Mouse (Mus musculus) forebrain, embryonic 14.5 days (tissue): Measurements from ENCODE around the gene Cdk1. TPM values are rescaled to one million over a fixed set of nuclear protein-coding genes. Genes with fewer than 3 reads are reported as not detected.

ENCODE experiments used
- ATAC-seq: fragments of 200-750 bp; cut with Nextera tagmentation; 2 replicates; pipeline ENCODE4 v1.8.0; 2017; ENCODE audit warnings: mild to moderate bottlenecking, moderate library complexity
- DNase-seq: peaks from one replicate; pipeline ENCODE4 v3.0.0-alpha.2; 2015; ENCODE audit warnings: low spot score
- H3K27ac ChIP-seq: fragments of 300-500 bp; sonication (generic); 2 replicates; pipeline ENCODE4 v1.5.1; 2014; ENCODE audit warnings: low read depth, mild to moderate bottlenecking, control low read depth, low read length, moderate library complexity
- H3K27me3 ChIP-seq: fragments of 300-500 bp; sonication (generic); replicated peaks from 2 replicates; pipeline ENCODE4 v1.6.1; 2014; ENCODE audit warnings: low read length, control low read depth, mixed read lengths; ENCODE audit not compliant: control insufficient read depth, insufficient read depth
- H3K36me3 ChIP-seq: fragments of 300-500 bp; sonication (generic); 2 replicates; pipeline ENCODE4 v1.6.1; 2014; ENCODE audit warnings: low read length, control low read depth; ENCODE audit not compliant: control insufficient read depth, insufficient read depth
- H3K4me1 ChIP-seq: fragments of 300-500 bp; sonication (generic); 2 replicates; pipeline ENCODE4 v1.6.1; 2014; ENCODE audit warnings: antibody characterized with exemption, low read length, control low read depth; ENCODE audit not compliant: control insufficient read depth, insufficient read depth
- H3K4me2 ChIP-seq: fragments of 300-500 bp; sonication (generic); 2 replicates; pipeline ENCODE4 v1.6.1; 2014; ENCODE audit warnings: mild to moderate bottlenecking, control low read depth, low read length
- H3K4me3 ChIP-seq: fragments of 300-500 bp; sonication (generic); 2 replicates; pipeline ENCODE4 v1.5.1; 2014; ENCODE audit warnings: low read depth, low read length, control low read depth
- H3K9ac ChIP-seq: fragments of 300-500 bp; sonication (generic); 2 replicates; pipeline ENCODE4 v1.6.1; 2014; ENCODE audit warnings: mild to moderate bottlenecking, low read length, control low read depth, moderate library complexity
- H3K9me3 ChIP-seq: fragments of 300-500 bp; sonication (generic); replicated peaks from 2 replicates; pipeline ENCODE4 v1.6.1; 2016; ENCODE audit warnings: low read length, control low read depth, mixed read lengths; ENCODE audit not compliant: control insufficient read depth
- WGBS: fragments of 180-500 bp; shearing (Covaris S2); extraction: QIAGEN DNeasy Blood & Tissue Kit; methylation state at CpG from one replicate; pipeline ENCODE4 v1.1.7; 2014; 5-methylcytosine and 5-hydroxymethylcytosine counted together
- polyA plus RNA-seq: library from polyadenylated mRNA; unstranded; fragments of >200 nt; fragmentation: Nextera tagmentation; extraction: Ambion mirVana; gene quantifications from 2 replicates; pipeline ENCODE4 v1.2.1, GENCODE M21; 2014

Cdk1 gene
- polyA plus RNA-seq, 1 experiment from 2014 or later, result 304 TPM

DNA sequence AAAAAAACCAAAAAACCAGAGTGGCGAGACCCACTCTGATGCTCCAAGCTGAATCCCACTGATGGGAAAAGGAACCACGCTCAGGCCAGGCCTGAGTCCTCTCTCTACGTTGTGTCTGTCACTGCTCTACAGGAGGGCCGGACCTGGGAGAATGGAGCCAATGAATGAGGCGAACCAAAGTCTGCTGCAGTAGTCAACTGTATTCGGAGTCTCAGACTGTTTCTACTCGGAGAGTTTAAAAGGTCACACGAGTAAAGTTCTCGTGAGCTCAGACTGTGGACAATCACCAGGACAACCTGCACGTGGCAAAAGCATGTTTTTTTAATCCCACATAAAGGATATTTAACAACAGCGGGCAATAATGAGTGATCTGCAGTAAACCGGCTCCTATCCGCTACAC, 28.8 kb downstream of the Cdk1 start:
- ATAC-seq (no peak), DNase-seq (no peak)
- H3K27ac ChIP-seq, result no peak overlapping the region
- H3K4me2 ChIP-seq, result no peak overlapping the region
- H3K27me3 ChIP-seq, result no peaks in the 10 kb centered on the region
- H3K4me1 ChIP-seq, result no peaks in the 10 kb centered on the region
- no peaks in the 10 kb centered on the region for H3K36me3 ChIP-seq
- WGBS, result 85% methylated on average over 13 of the region's 13 CpGs
- H3K4me3 ChIP-seq, result no peak overlapping the region
- no peaks in the 10 kb centered on the region for H3K9me3 ChIP-seq
- H3K9ac ChIP-seq, result no peak overlapping the region

DNA sequence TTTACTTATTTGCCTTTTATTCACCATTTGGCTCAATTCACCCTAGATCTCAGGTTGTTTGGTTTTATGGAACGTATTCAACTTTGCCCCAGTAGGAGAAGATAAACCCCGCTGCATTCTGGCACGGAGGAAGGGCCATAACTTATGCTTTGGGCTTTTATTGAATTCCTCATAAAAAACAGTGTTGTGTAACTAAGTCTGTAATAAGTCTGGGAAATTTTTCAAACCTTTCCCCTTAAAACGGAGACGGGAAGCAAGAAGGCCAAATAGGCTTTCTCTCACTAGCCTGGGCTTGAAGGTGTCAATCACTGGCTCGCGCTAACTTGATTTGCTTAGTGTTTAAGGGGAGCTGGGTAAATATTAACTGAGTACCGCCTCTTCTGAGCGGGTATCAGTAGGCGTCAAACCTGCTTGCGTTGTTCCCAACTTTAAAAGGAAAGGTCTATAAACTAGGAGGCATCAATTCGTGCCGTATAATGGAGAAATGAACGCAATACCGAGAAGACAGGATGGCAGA, 31.2 kb downstream of the Cdk1 start:
- H3K36me3 ChIP-seq, result no peaks in the 10 kb centered on the region
- no peaks in the 10 kb centered on the region for H3K4me1 ChIP-seq
- WGBS, result 58% methylated on average over 15 of the region's 15 CpGs
- DNase-seq (no peak), ATAC-seq (peak; percentile 15; the same call in 1 of the 2 replicates)
- H3K4me2 ChIP-seq, result no peak overlapping the region; the same call in 1 of the 2 replicates
- no peaks in the 10 kb centered on the region for H3K9me3 ChIP-seq
- H3K4me3 ChIP-seq, result no peak overlapping the region
- H3K27me3 ChIP-seq, result no peaks in the 10 kb centered on the region
- H3K27ac ChIP-seq, result no peak overlapping the region
- no peak overlapping the region for H3K9ac ChIP-seq

DNA sequence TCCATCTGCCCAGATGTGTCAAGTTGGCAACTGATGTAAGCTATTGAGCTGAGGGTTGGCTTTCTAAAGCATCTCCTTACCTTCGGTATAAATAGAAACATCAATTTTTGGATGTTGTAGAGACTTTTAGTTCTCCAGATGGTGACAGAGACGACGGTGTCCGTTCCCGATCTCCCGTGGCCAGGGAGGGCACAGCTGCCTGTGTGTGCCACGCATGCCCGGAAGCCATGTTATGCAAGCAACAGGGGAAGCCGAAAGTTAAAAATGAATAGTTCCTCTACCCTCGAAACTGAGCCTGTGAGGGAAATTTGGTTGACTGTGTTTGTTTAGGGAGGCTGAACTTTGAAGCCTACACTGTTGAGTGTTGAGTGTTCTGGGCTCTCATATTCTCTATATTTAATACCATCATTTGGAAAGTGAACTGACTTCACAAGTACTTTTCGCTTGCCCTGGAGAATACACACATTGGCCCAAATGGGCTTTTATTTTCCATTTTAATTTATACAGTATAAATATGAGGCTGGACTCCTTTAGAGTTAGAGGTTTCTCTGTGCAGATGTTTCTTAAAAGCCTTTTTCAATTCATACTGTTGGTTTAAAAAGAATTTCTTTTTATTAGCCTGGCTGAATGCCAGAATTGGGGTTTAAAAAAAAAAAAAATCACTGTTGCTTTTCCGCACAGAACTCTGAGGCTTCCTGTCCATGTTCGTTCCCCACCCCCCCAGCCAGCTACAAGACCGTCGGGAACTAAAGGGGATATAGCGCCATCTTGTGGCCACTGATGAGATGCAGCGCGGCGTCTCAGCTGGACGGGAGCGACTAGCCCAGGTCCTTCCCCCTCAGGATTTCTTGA, 31.8 kb downstream of the Cdk1 start:
- Histone ChIP-seq H3K36me3 (no peaks in the 10 kb centered on the region), H3K4me3 (no peak overlapping the region), H3K4me1 (no peaks in the 10 kb centered on the region), H3K4me2 (no peak overlapping the region; the same call in 1 of the 2 replicates), H3K9me3 (no peaks in the 10 kb centered on the region), H3K27me3 (no peaks in the 10 kb centered on the region), H3K9ac (no peak overlapping the region), H3K27ac (no peak overlapping the region)
- DNase-seq (peak; percentile 90), ATAC-seq (peak; percentile 83)
- WGBS, result 47% methylated on average over 21 of the region's 21 CpGs

DNA sequence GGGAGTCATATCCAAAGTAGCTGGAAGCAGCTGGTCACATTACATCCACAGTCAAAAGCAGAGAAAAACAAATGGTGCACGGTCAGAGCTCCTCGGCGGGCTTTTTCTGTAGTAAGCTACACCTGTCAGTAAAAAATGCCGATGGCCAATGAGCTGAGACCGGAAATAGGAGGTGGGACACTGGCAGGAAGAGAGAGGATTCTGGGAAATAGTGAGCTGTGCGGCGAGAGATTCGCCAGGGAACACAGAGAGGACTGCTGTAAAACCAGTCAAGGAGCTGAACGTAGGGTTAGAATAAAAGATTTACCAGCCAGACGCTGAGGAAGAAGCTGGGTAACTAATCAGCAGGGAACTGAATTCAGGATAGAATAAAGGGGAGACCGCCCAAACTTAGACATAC, 34.2 kb downstream of the Cdk1 start:
- ATAC-seq, result no peak

DNA sequence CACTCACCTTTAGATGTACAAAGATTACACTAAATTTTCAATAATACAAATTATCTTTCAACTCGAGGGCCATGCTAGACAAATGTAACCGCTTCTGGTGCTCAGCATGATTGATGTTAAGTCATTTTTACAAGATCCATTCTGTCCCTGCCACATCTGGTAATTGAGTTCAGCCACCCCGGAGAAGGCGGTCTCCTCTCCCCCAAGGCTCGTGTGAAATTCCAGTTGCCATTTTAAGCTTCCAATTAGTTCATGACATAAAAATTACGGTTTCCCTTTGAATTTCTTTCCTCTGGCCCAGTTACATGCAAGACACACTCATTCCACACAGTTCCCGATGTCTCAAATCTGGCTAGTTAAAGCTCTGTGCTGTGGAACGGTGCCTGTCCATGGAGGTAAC, 38.8 kb downstream of the Cdk1 start:
- H3K4me3 ChIP-seq, result no peak overlapping the region

More for the DNA sequence above, 34.2 kb downstream of the Cdk1 start:
- H3K27me3 ChIP-seq, result no peaks in the 10 kb centered on the region
- H3K36me3 ChIP-seq, result no peaks in the 10 kb centered on the region
- no peak overlapping the region for H3K9ac ChIP-seq
- H3K9me3 ChIP-seq, result no peaks in the 10 kb centered on the region
- no peak overlapping the region for H3K27ac ChIP-seq
- DNase-seq, result no peak
- no peak overlapping the region for H3K4me3 ChIP-seq
- H3K4me1 ChIP-seq, result no peaks in the 10 kb centered on the region
- no peak overlapping the region for H3K4me2 ChIP-seq
- WGBS, result 88% methylated on average over 11 of the region's 11 CpGs

DNA sequence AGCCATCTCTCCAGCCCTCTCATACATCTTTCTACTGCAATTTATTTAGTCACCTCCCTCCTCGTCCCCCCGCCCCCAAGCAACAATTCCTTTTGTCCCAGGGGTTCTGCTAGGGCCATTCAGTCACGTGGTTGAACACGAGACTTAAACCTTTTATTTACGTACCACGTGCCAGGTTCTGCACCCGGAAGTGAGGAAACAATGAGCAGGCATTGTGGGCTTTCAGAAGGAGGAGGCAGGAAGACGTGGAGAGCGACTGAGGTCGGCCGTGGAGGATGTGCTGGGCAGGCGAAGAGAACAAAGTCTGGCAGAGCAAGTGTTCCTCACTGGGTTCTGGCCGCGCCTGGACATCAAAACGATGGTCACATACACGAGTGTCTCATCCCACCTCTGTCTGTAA, 40.9 kb downstream of the Cdk1 start:
- H3K36me3 ChIP-seq, result no peaks in the 10 kb centered on the region
- no peaks in the 10 kb centered on the region for H3K4me1 ChIP-seq
- WGBS, result 71% methylated on average over 16 of the region's 16 CpGs
- DNase-seq (no peak), ATAC-seq (no peak)
- no peak overlapping the region for H3K9ac ChIP-seq
- H3K4me2 ChIP-seq, result no peak overlapping the region
- H3K27me3 ChIP-seq, result no peaks in the 10 kb centered on the region
- no peaks in the 10 kb centered on the region for H3K9me3 ChIP-seq
- H3K27ac ChIP-seq, result no peak overlapping the region
- no peak overlapping the region for H3K4me3 ChIP-seq

More for the DNA sequence above, 38.8 kb downstream of the Cdk1 start:
- no peak overlapping the region for H3K27ac ChIP-seq
- 71% methylated on average over 8 of the region's 8 CpGs for WGBS
- no peaks in the 10 kb centered on the region for H3K36me3 ChIP-seq
- DNase-seq (no peak), ATAC-seq (no peak)
- H3K9ac ChIP-seq, result no peak overlapping the region
- H3K27me3 ChIP-seq, result no peaks in the 10 kb centered on the region
- H3K4me1 ChIP-seq, result no peaks in the 10 kb centered on the region
- no peak overlapping the region for H3K4me2 ChIP-seq
- no peaks in the 10 kb centered on the region for H3K9me3 ChIP-seq

DNA sequence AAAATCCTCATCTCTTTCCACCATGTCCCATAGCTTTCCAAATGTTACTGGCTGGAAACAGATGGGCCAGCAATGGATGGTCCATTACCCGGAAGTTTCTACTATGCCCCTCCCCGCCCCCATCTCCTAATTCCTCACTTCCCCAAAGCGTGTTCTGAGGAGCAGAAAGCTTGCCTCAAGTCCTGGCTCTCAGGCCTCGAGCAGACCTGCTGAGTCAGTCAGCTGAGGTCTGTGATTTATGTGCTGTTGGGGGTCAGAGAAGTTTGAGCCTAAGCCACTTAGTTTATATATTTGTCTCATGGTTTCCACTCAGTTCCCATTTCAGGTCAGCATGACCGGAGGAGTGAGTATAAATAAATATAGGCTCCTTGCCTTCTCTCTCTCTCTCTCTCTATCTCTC, 43.6 kb downstream of the Cdk1 start:
- no peak for ATAC-seq
- no peaks in the 10 kb centered on the region for H3K27me3 ChIP-seq
- 84% methylated on average over 5 of the region's 5 CpGs for WGBS

DNA sequence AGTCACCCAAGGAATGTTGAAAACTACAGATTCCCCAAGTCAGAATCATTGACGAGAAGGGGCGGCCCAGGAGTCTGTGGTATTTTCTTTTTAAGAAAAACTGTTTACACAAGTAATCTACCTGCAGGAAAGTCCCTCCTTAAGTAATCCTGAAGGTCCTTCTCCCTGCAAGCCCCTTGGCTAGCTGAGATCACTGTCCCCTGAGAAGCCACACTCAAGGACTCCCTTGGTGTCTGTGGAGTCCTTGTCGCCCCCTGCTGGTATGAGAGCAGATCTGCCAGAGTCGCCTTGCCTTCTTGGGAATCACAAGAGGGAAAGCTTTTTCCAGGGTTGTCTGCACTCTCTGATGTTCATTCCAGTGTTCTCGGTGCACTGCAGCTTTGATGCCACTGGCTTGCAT, 45.7 kb downstream of the Cdk1 start:
- Histone ChIP-seq H3K27me3 (no peaks in the 10 kb centered on the region), H3K4me1 (no peaks in the 10 kb centered on the region), H3K9me3 (no peaks in the 10 kb centered on the region), H3K9ac (no peak overlapping the region), H3K4me2 (no peak overlapping the region), H3K4me3 (no peak overlapping the region), H3K36me3 (no peaks in the 10 kb centered on the region), H3K27ac (no peak overlapping the region)
- peak; percentile 85 for DNase-seq
- 50% methylated on average over 5 of the region's 5 CpGs for WGBS
- 0 out of 2 replicates have a peak, but pooled peaks have one; percentile 34 for ATAC-seq

More for the DNA sequence above, 43.6 kb downstream of the Cdk1 start:
- no peaks in the 10 kb centered on the region for H3K36me3 ChIP-seq
- H3K9ac ChIP-seq, result no peak overlapping the region
- no peaks in the 10 kb centered on the region for H3K4me1 ChIP-seq
- no peak for DNase-seq
- H3K9me3 ChIP-seq, result no peaks in the 10 kb centered on the region
- no peak overlapping the region for H3K27ac ChIP-seq
- H3K4me2 ChIP-seq, result no peak overlapping the region
- H3K4me3 ChIP-seq, result no peak overlapping the region

DNA sequence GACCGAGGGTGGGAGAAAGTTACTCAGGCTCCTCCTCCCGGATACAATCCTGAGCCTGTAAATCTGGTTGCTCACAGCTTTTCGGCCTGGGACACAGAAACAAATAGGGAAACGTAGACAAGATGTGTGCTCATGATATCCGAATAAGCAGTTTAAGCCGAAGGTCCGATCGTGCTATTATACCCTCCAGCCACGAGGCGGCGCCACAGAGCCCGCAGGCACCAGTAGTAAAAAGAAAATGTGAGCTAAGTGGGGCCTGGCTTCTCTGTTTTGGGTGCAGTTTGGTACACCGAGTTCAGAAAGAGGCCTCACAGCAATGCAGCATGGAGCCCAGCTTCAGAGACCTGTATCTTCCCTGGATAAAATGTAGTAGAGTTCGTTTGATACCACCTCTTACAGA, 46.5 kb downstream of the Cdk1 start:
- Histone ChIP-seq H3K9me3 (no peaks in the 10 kb centered on the region), H3K36me3 (no peaks in the 10 kb centered on the region), H3K27me3 (no peaks in the 10 kb centered on the region), H3K4me3 (no peak overlapping the region), H3K9ac (no peak overlapping the region), H3K4me2 (no peak overlapping the region), H3K4me1 (no peaks in the 10 kb centered on the region), H3K27ac (no peak overlapping the region)
- ATAC-seq, result no peak
- 75% methylated on average over 14 of the region's 14 CpGs for whole genome bisulfite sequencing
- no peak for DNase-seq
